Mouse (Mus musculus) gastrocnemius, postnatal 14 days (tissue): Measurements from ENCODE around the gene Tomt. TPM values are rescaled to one million over a fixed set of nuclear protein-coding genes. Genes with fewer than 3 reads are reported as not detected.
A peak's percentile ranks its signal among the peaks of the same experiment; 100 is the strongest.

Source experiments
- DNase-seq: peaks from one replicate; pipeline ENCODE4 v3.0.0; 2021; ENCODE audit warnings: mixed read lengths
- intact Hi-C: fragments of 180-260 bp; cut with DNase I; formaldehyde crosslinking; loops from one replicate; pipeline ENCODE4 v1.15.1; 2025; ENCODE audit warnings: low total_unique reads
- total RNA-seq, 2 experiments: library from RNA; stranded (reverse); gene quantifications; 2 replicates each; pipeline ENCODE4 v1.2.3; 2021

The Tomt gene
- total RNA-seq, 2 experiments from 2014 or later: not detected

GRCm38 (mm10) chr7:101906696-101907095 lies 537 bp upstream of the Tomt start:
- intact Hi-C loops: no loop called here
- no peak for DNase-seq

- peak; percentile 100 for DNase-seq
- intact Hi-C loops: no loop called here
Measured at GRCm38 (mm10) chr7:101905561-101906286, 435 bp downstream of the Tomt start, which contains the start of gene Lamtor1. Lamtor1 (plus strand) TSS chr7:101905904.

- intact Hi-C loops: no loop called here
Measured at GRCm38 (mm10) chr7:101902846-101903245, 3.3 kb downstream of the Tomt start.

GRCm38 (mm10) chr7:101901969-101902368 lies 4.2 kb downstream of the Tomt start:
- intact Hi-C loops: no loop called here

More at GRCm38 (mm10) chr7:101902846-101903245, 3.3 kb downstream of the Tomt start:
- DNase-seq: no peak

GRCm38 (mm10) chr7:101900331-101901097 lies 5.6 kb downstream of the Tomt start:
- DNase-seq: no peak
- intact Hi-C loops: no loop called here

More at GRCm38 (mm10) chr7:101901969-101902368, 4.2 kb downstream of the Tomt start:
- no peak for DNase-seq

- intact Hi-C loops: loop anchor here (10.0 kb wide), 1 partner anchor 222 kb away; no protein-coding TSS in a partner anchor
- peak; percentile 97 for DNase-seq
Measured at GRCm38 (mm10) chr7:101896104-101897066, 9.8 kb downstream of the Tomt start.

GRCm38 (mm10) chr7:101895695-101896094 lies 10.5 kb downstream of the Tomt start:
- intact Hi-C loops: loop anchor here (10.0 kb wide), 1 partner anchor 221 kb away; no protein-coding TSS in a partner anchor
- DNase-seq: no peak

- intact Hi-C loops: no loop called here
- no peak for DNase-seq
Measured at GRCm38 (mm10) chr7:101888460-101888859, 17.7 kb downstream of the Tomt start.

GRCm38 (mm10) chr7:101886274-101886673 lies 19.9 kb downstream of the Tomt start:
- intact Hi-C loops: no loop called here
- no peak for DNase-seq

GRCm38 (mm10) chr7:101884160-101884559 lies 22.0 kb downstream of the Tomt start:
- DNase-seq: no peak
- intact Hi-C loops: no loop called here

GRCm38 (mm10) chr7:101882413-101883154 lies 23.6 kb downstream of the Tomt start:
- intact Hi-C loops: no loop called here
- DNase-seq: no peak

- no peak for DNase-seq
- intact Hi-C loops: no loop called here
Measured at GRCm38 (mm10) chr7:101880855-101881254, 25.3 kb downstream of the Tomt start.

GRCm38 (mm10) chr7:101875978-101876377 lies 30.2 kb downstream of the Tomt start:
- intact Hi-C loops: no loop called here
- DNase-seq: no peak

- intact Hi-C loops: no loop called here
- DNase-seq: no peak
Measured at GRCm38 (mm10) chr7:101871296-101871695, 34.9 kb downstream of the Tomt start.

- no peak for DNase-seq
- intact Hi-C loops: no loop called here
Measured at GRCm38 (mm10) chr7:101870629-101871028, 35.5 kb downstream of the Tomt start, which contains the start of gene Folr1. Folr1 (minus strand) TSS chr7:101870788.

- intact Hi-C loops: no loop called here
- DNase-seq: no peak
Measured at GRCm38 (mm10) chr7:101869163-101869500, 37.0 kb downstream of the Tomt start.

- DNase-seq: no peak
- intact Hi-C loops: no loop called here
Measured at GRCm38 (mm10) chr7:101868241-101869162, 37.7 kb downstream of the Tomt start.

GRCm38 (mm10) chr7:101867482-101867881 lies 38.7 kb downstream of the Tomt start:
- no peak for DNase-seq
- intact Hi-C loops: no loop called here
